Mouse (Mus musculus): ENCODE results near the gene Sema3e. TPM values are rescaled to one million over a fixed set of nuclear protein-coding genes. Genes with fewer than 3 reads are reported as not detected.

Gene Sema3e
- 2.5 and 2.6 TPM in 2 replicates for polyA plus RNA-seq (2014; fragmentation: Nextera tagmentation; extraction: Ambion mirVana)

GRCm38 (mm10) chr5:14025205-14026124, at the start of gene Sema3e:
Sema3e (plus strand) TSS chr5:14025276.
- WGBS: under 1% methylated on average over 47 of the region's 47 CpGs
- no peak within 1 kb of the TSS for H3K27ac ChIP-seq (ENCODE audit: low read depth, low read length)
- H3K4me2 ChIP-seq (ENCODE audit: low read depth): peak within 1 kb of the TSS; percentile 87

GRCm38 (mm10) chr5:13977576-13977975, 47.5 kb upstream of the Sema3e start:
- ATAC-seq (ENCODE audit: insufficient read depth, low FRiP score, low TSS enrichment): no peak
- WGBS: 33% methylated on average over 3 of the region's 3 CpGs
- no peak for DNase-seq (ENCODE audit: low spot score)
- no peak overlapping the region for H3K27ac ChIP-seq (ENCODE audit: low read depth, low read length)
- no peak overlapping the region for H3K9ac ChIP-seq (ENCODE audit: low read length)
- no peaks in the 10 kb centered on the region for H3K36me3 ChIP-seq (ENCODE audit: control insufficient read depth, insufficient read depth, low read length)
- H3K9me3 ChIP-seq (ENCODE audit: control insufficient read depth, low read length): no peaks in the 10 kb centered on the region
- H3K4me2 ChIP-seq (ENCODE audit: low read depth): no peak overlapping the region
- no peak overlapping the region for H3K4me3 ChIP-seq (ENCODE audit: low read depth, low read length)
- no peaks in the 10 kb centered on the region for H3K4me1 ChIP-seq (ENCODE audit: control insufficient read depth, insufficient read depth, low read length)
- no peaks in the 10 kb centered on the region for H3K27me3 ChIP-seq (ENCODE audit: control insufficient read depth, insufficient read depth, low read length)

More at GRCm38 (mm10) chr5:14025205-14026124, at the start of gene Sema3e:
- DNase-seq (ENCODE audit: low spot score): peak; percentile 67
- Histone ChIP-seq H3K9me3 (ENCODE audit: control insufficient read depth, low read length) (no peaks in the 10 kb centered on the region; the same call in 1 of the 2 replicates), H3K4me3 (ENCODE audit: low read depth, low read length) (peak within 1 kb of the TSS; percentile 49), H3K36me3 (ENCODE audit: control insufficient read depth, insufficient read depth, low read length) (no peaks in the 10 kb centered on the region), H3K9ac (ENCODE audit: low read length) (peak within 1 kb of the TSS; percentile 56), H3K4me1 (ENCODE audit: control insufficient read depth, insufficient read depth, low read length) (no peaks in the 10 kb centered on the region), H3K27me3 (ENCODE audit: control insufficient read depth, insufficient read depth, low read length) (no peaks in the 10 kb centered on the region)
- ATAC-seq (ENCODE audit: insufficient read depth, low FRiP score, low TSS enrichment): peak; percentile 82

- Histone ChIP-seq H3K4me2 (ENCODE audit: low read depth) (no peak overlapping the region), H3K4me3 (ENCODE audit: low read depth, low read length) (no peak overlapping the region), H3K27ac (ENCODE audit: low read depth, low read length) (no peak overlapping the region), H3K9me3 (ENCODE audit: control insufficient read depth, low read length) (no peaks in the 10 kb centered on the region), H3K27me3 (ENCODE audit: control insufficient read depth, insufficient read depth, low read length) (no peaks in the 10 kb centered on the region), H3K9ac (ENCODE audit: low read length) (no peak overlapping the region), H3K4me1 (ENCODE audit: control insufficient read depth, insufficient read depth, low read length) (no peaks in the 10 kb centered on the region), H3K36me3 (ENCODE audit: control insufficient read depth, insufficient read depth, low read length) (no peaks in the 10 kb centered on the region)
- ATAC-seq (ENCODE audit: insufficient read depth, low FRiP score, low TSS enrichment) (no peak), DNase-seq (ENCODE audit: low spot score) (no peak)
- WGBS: 90% methylated on average over 4 of the region's 4 CpGs
These were observed 45.9 kb upstream of the Sema3e start for GRCm38 (mm10) chr5:13979156-13979555.

GRCm38 (mm10) chr5:13982417-13983054, 42.5 kb upstream of the Sema3e start:
- Histone ChIP-seq H3K27me3 (ENCODE audit: control insufficient read depth, insufficient read depth, low read length) (no peaks in the 10 kb centered on the region), H3K9ac (ENCODE audit: low read length) (no peak overlapping the region), H3K36me3 (ENCODE audit: control insufficient read depth, insufficient read depth, low read length) (no peaks in the 10 kb centered on the region), H3K9me3 (ENCODE audit: control insufficient read depth, low read length) (no peaks in the 10 kb centered on the region), H3K27ac (ENCODE audit: low read depth, low read length) (no peak overlapping the region), H3K4me3 (ENCODE audit: low read depth, low read length) (no peak overlapping the region), H3K4me1 (ENCODE audit: control insufficient read depth, insufficient read depth, low read length) (no peaks in the 10 kb centered on the region), H3K4me2 (ENCODE audit: low read depth) (no peak overlapping the region)
- 22% methylated on average over 7 of the region's 7 CpGs for WGBS
- DNase-seq (ENCODE audit: low spot score): peak; percentile 26
- ATAC-seq (ENCODE audit: insufficient read depth, low FRiP score, low TSS enrichment): peak; percentile 87

GRCm38 (mm10) chr5:13983608-13984007, 41.5 kb upstream of the Sema3e start:
- no peak overlapping the region for H3K27ac ChIP-seq (ENCODE audit: low read depth, low read length)
- no peaks in the 10 kb centered on the region for H3K27me3 ChIP-seq (ENCODE audit: control insufficient read depth, insufficient read depth, low read length)
- H3K9ac ChIP-seq (ENCODE audit: low read length): no peak overlapping the region
- no peaks in the 10 kb centered on the region for H3K9me3 ChIP-seq (ENCODE audit: control insufficient read depth, low read length)
- H3K4me3 ChIP-seq (ENCODE audit: low read depth, low read length): no peak overlapping the region
- ATAC-seq (ENCODE audit: insufficient read depth, low FRiP score, low TSS enrichment) (no peak), DNase-seq (ENCODE audit: low spot score) (no peak)
- H3K4me2 ChIP-seq (ENCODE audit: low read depth): no peak overlapping the region
- 66% methylated on average over 4 of the region's 4 CpGs for WGBS
- no peaks in the 10 kb centered on the region for H3K4me1 ChIP-seq (ENCODE audit: control insufficient read depth, insufficient read depth, low read length)
- H3K36me3 ChIP-seq (ENCODE audit: control insufficient read depth, insufficient read depth, low read length): no peaks in the 10 kb centered on the region

- Histone ChIP-seq H3K4me3 (ENCODE audit: low read depth, low read length) (no peak overlapping the region), H3K4me1 (ENCODE audit: control insufficient read depth, insufficient read depth, low read length) (no peaks in the 10 kb centered on the region), H3K27me3 (ENCODE audit: control insufficient read depth, insufficient read depth, low read length) (no peaks in the 10 kb centered on the region), H3K27ac (ENCODE audit: low read depth, low read length) (no peak overlapping the region), H3K4me2 (ENCODE audit: low read depth) (no peak overlapping the region), H3K36me3 (ENCODE audit: control insufficient read depth, insufficient read depth, low read length) (no peaks in the 10 kb centered on the region), H3K9me3 (ENCODE audit: control insufficient read depth, low read length) (no peaks in the 10 kb centered on the region), H3K9ac (ENCODE audit: low read length) (no peak overlapping the region)
- no peak for DNase-seq (ENCODE audit: low spot score)
- 92% methylated on average over 3 of the region's 3 CpGs for WGBS
- no peak for ATAC-seq (ENCODE audit: insufficient read depth, low FRiP score, low TSS enrichment)
These were observed 39.4 kb upstream of the Sema3e start for GRCm38 (mm10) chr5:13985669-13986068.

- WGBS: 88% methylated on average over 1 of the region's 1 CpGs
- Histone ChIP-seq H3K9ac (ENCODE audit: low read length) (no peak overlapping the region), H3K27me3 (ENCODE audit: control insufficient read depth, insufficient read depth, low read length) (no peaks in the 10 kb centered on the region), H3K27ac (ENCODE audit: low read depth, low read length) (no peak overlapping the region), H3K36me3 (ENCODE audit: control insufficient read depth, insufficient read depth, low read length) (no peaks in the 10 kb centered on the region), H3K9me3 (ENCODE audit: control insufficient read depth, low read length) (no peaks in the 10 kb centered on the region), H3K4me1 (ENCODE audit: control insufficient read depth, insufficient read depth, low read length) (no peaks in the 10 kb centered on the region), H3K4me2 (ENCODE audit: low read depth) (no peak overlapping the region), H3K4me3 (ENCODE audit: low read depth, low read length) (no peak overlapping the region)
- ATAC-seq (ENCODE audit: insufficient read depth, low FRiP score, low TSS enrichment): no peak
- DNase-seq (ENCODE audit: low spot score): no peak
These were observed 38.0 kb upstream of the Sema3e start for GRCm38 (mm10) chr5:13987123-13987522.

GRCm38 (mm10) chr5:13988023-13988422, 37.1 kb upstream of the Sema3e start:
- H3K4me2 ChIP-seq (ENCODE audit: low read depth): no peak overlapping the region
- no peak overlapping the region for H3K4me3 ChIP-seq (ENCODE audit: low read depth, low read length)
- DNase-seq (ENCODE audit: low spot score) (no peak), ATAC-seq (ENCODE audit: insufficient read depth, low FRiP score, low TSS enrichment) (no peak)
- H3K27me3 ChIP-seq (ENCODE audit: control insufficient read depth, insufficient read depth, low read length): no peaks in the 10 kb centered on the region
- no peaks in the 10 kb centered on the region for H3K4me1 ChIP-seq (ENCODE audit: control insufficient read depth, insufficient read depth, low read length)
- H3K36me3 ChIP-seq (ENCODE audit: control insufficient read depth, insufficient read depth, low read length): no peaks in the 10 kb centered on the region
- H3K9ac ChIP-seq (ENCODE audit: low read length): no peak overlapping the region
- no peak overlapping the region for H3K27ac ChIP-seq (ENCODE audit: low read depth, low read length)
- H3K9me3 ChIP-seq (ENCODE audit: control insufficient read depth, low read length): no peaks in the 10 kb centered on the region
- 80% methylated on average over 2 of the region's 2 CpGs for WGBS
